Mouse (Mus musculus) forebrain, postnatal 0 days (tissue): ENCODE results near the gene Igf1. TPM values are rescaled to one million over a fixed set of nuclear protein-coding genes. Genes with fewer than 3 reads are reported as not detected.
A peak's percentile ranks its signal among the peaks of the same experiment; 100 is the strongest.

Experiments
- ATAC-seq: fragments of 200-750 bp; cut with Nextera tagmentation; 2 replicates; pipeline ENCODE4 v1.8.0; 2017; ENCODE audit warnings: mild to moderate bottlenecking, moderate library complexity
- DNase-seq: peaks from one replicate; pipeline ENCODE4 v3.0.0-alpha.2; 2015
- H3K27ac ChIP-seq: fragments of 300-500 bp; sonication (generic); 2 replicates; pipeline ENCODE4 v1.5.1; 2014; ENCODE audit warnings: low read depth, mild to moderate bottlenecking, antibody characterized with exemption, low read length, moderate library complexity, mixed read lengths
- H3K27me3 ChIP-seq: fragments of 300-500 bp; sonication (generic); 2 replicates; pipeline ENCODE4 v1.6.1; 2014; ENCODE audit warnings: mild to moderate bottlenecking, low read length, mixed read lengths; ENCODE audit not compliant: insufficient read depth
- H3K36me3 ChIP-seq: fragments of 300-500 bp; sonication (generic); 2 replicates; pipeline ENCODE4 v1.6.1; 2014; ENCODE audit warnings: mild to moderate bottlenecking, moderate library complexity; ENCODE audit not compliant: insufficient read depth
- H3K4me1 ChIP-seq: fragments of 300-500 bp; sonication (generic); 2 replicates; pipeline ENCODE4 v1.6.1; 2014; ENCODE audit warnings: antibody characterized with exemption; ENCODE audit not compliant: insufficient read depth
- H3K4me2 ChIP-seq: fragments of 300-500 bp; sonication (generic); 2 replicates; pipeline ENCODE4 v1.6.1; 2014; ENCODE audit warnings: low read depth, mild to moderate bottlenecking, moderate library complexity
- H3K4me3 ChIP-seq: fragments of 300-500 bp; sonication (generic); 2 replicates; pipeline ENCODE4 v1.5.1; 2014; ENCODE audit warnings: low read depth, low read length, mixed read lengths
- H3K9ac ChIP-seq: fragments of 300-500 bp; sonication (generic); 2 replicates; pipeline ENCODE4 v1.6.1; 2014; ENCODE audit warnings: mild to moderate bottlenecking
- H3K9me3 ChIP-seq: fragments of 300-500 bp; sonication (generic); 2 replicates; pipeline ENCODE4 v1.6.1; 2016; ENCODE audit warnings: low read length
- CTCF ChIP-seq: sonication (generic); IDR thresholded peaks from 2 replicates; pipeline ENCODE4 v1.5.1; 2016; ENCODE audit warnings: antibody characterized with exemption, control low read depth, low read depth
- WGBS: fragments of 180-500 bp; shearing (Covaris S2); extraction: QIAGEN DNeasy Blood & Tissue Kit; methylation state at CpG from one replicate; pipeline ENCODE4 v1.1.7; 2014; 5-methylcytosine and 5-hydroxymethylcytosine counted together
- polyA plus RNA-seq: library from polyadenylated mRNA; unstranded; fragments of >200 nt; fragmentation: Nextera tagmentation; extraction: Ambion mirVana; gene quantifications from 2 replicates; pipeline ENCODE4 v1.2.1, GENCODE M21; 2015
- total RNA-seq: library from RNA; depleted of rRNA; stranded (reverse); fragments of >200 nt; gene quantifications from 2 replicates; pipeline ENCODE4 v1.2.3, GENCODE M21; 2014

Gene Igf1
- total and polyA plus RNA-seq, 2 experiments from 2014 or later: 8.4 to 11.5 TPM

DNA sequence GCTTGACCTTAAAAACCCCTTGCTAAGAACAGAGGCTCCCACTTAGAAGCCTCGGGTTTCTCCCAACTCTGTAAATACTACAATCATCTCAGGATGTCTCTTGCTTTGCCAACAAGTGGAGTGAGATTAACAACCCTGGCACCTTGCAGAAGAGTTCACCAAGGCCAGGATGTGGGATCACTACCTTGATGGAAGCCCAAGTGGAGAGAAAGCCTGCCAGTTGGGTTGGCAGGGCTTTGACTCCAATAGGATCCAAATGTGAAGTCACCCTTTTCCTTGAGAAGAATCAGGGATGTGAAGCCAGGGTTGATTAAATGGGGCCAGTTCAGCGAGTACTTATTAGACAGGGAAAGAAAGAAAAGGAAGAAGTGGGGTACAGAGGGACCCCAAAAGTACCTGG, 9.6 kb upstream of the Igf1 start:
- no peak for TF ChIP-seq CTCF
- H3K27ac ChIP-seq: no peak overlapping the region
- WGBS: 71% methylated on average over 2 of the region's 2 CpGs
- H3K9ac ChIP-seq: no peak overlapping the region
- ATAC-seq (no peak), DNase-seq (no peak)
- no peaks in the 10 kb centered on the region for H3K36me3 ChIP-seq
- no peaks in the 10 kb centered on the region for H3K9me3 ChIP-seq
- no peak overlapping the region for H3K4me3 ChIP-seq
- no peak overlapping the region for H3K4me2 ChIP-seq
- no peaks in the 10 kb centered on the region for H3K27me3 ChIP-seq
- H3K4me1 ChIP-seq: no peaks in the 10 kb centered on the region

DNA sequence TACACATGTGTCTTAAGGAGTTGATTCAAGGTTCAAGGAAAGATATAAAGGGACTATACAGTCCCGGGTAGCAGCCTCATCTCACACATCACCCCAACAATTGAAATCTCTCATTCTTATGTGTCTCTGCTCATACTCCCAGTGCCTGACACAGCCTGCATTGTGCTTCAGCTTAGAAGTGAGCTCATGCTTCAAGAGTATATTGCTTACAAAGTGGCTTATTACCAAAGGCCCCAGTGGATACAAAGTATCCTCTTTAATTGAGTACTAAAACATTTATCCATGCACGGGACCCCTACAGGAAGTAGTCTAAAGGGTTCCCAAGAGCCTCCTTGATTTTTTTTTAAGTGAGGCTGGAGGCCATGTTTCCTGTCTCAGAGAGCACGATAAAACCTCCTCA, 6.6 kb upstream of the Igf1 start:
- Histone ChIP-seq H3K4me3 (no peak overlapping the region), H3K27me3 (no peaks in the 10 kb centered on the region), H3K9me3 (no peaks in the 10 kb centered on the region), H3K4me2 (no peak overlapping the region), H3K9ac (no peak overlapping the region), H3K36me3 (no peaks in the 10 kb centered on the region), H3K27ac (no peak overlapping the region), H3K4me1 (no peaks in the 10 kb centered on the region)
- ATAC-seq: no peak
- no peak for DNase-seq
- TF ChIP-seq CTCF: no peak
- WGBS: 41% methylated on average over 3 of the region's 3 CpGs

DNA sequence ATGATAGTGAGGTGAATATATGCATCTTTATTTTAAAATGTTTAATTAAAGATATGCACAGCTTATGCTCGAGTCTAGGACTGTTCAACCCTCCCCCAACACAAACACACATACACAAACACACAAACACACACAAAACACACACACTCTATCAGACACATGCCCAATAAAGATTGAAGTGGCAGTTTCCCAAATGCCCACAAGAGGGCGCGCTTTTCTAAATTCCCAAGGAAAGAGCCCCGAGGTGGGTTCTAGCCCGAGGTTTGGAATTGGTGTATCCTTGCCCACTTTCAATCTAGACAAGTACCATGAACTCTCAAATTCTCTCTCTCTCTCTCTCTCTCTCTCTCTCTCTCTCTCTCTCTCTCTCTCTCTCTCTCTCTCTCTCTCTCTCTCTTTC, 3.7 kb upstream of the Igf1 start:
- no peaks in the 10 kb centered on the region for H3K36me3 ChIP-seq
- H3K4me3 ChIP-seq: no peak overlapping the region
- H3K27me3 ChIP-seq: no peaks in the 10 kb centered on the region
- whole genome bisulfite sequencing: 1% methylated on average over 5 of the region's 5 CpGs
- H3K9me3 ChIP-seq: no peaks in the 10 kb centered on the region
- peak; percentile 65 for DNase-seq
- no peak; the same call in 1 of the 2 replicates for ATAC-seq
- peak; percentile 66 for TF ChIP-seq CTCF
- H3K4me2 ChIP-seq: no peak overlapping the region
- no peak overlapping the region for H3K27ac ChIP-seq
- 0 out of 2 replicates have a peak, but pooled peaks cover 6% of the 10 kb centered on the region for H3K4me1 ChIP-seq
- H3K9ac ChIP-seq: no peak overlapping the region

DNA sequence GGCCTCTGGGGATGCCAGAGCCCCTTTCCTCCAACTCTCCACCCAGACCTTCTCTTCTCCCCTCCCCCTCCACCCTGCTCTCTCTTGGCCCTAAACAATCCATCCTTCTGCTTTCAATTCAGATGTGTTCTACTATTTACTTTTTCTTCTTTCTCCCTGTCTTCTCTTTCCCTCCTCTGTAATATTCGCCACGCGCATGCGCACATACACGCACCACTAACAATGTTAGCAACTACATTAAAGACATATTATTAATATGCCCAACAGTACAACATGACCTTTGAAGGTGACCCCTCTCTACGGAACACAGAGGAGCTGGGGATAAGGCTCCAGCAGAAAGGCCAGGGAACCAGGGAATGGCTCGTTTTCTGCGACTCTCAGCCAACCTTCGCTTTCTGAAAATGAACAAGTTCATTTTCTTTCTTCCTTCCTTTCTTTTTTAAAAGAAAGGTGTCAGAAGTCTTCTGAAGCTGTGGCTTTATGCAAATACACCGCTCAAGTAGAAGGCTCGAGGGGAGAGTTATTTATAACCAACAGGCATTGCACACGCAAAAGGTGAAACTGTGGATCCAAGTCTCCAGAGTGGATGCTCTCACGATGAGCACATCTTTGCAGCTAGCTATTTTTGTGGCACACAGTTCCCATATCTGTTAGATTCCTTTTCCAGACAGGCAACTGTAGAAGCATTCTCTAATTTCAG, 2.5 kb upstream of the Igf1 start:
- WGBS: 81% methylated on average over 13 of the region's 13 CpGs
- Histone ChIP-seq H3K27me3 (no peaks in the 10 kb centered on the region; the same call in 1 of the 2 replicates), H3K4me3 (no peak overlapping the region), H3K4me1 (0 out of 2 replicates have a peak, but pooled peaks cover 11% of the 10 kb centered on the region), H3K9ac (no peak overlapping the region), H3K27ac (no peak overlapping the region), H3K9me3 (no peaks in the 10 kb centered on the region), H3K36me3 (no peaks in the 10 kb centered on the region), H3K4me2 (no peak overlapping the region)
- no peak for DNase-seq
- ATAC-seq: no peak
- no peak for TF ChIP-seq CTCF

- no peaks in the 10 kb centered on the region for H3K9me3 ChIP-seq
- no peak overlapping the region for H3K27ac ChIP-seq
- DNase-seq (no peak), ATAC-seq (no peak)
- 70% methylated on average over 8 of the region's 8 CpGs for WGBS
- H3K9ac ChIP-seq: no peak overlapping the region
- H3K4me2 ChIP-seq: no peak overlapping the region
- no peaks in the 10 kb centered on the region for H3K36me3 ChIP-seq
- TF ChIP-seq CTCF: no peak
- no peak overlapping the region for H3K4me3 ChIP-seq
- H3K4me1 ChIP-seq: 0 out of 2 replicates have a peak, but pooled peaks cover 16% of the 10 kb centered on the region
- H3K27me3 ChIP-seq: peaks cover 3% of the 10 kb centered on the region; the same call in 1 of the 2 replicates
These were observed 680 bp upstream of the Igf1 start for GRCm38 (mm10) chr10:87857215-87857955.

- Histone ChIP-seq H3K4me3 (peak overlapping the region; percentile 34; the same call in 1 of the 2 replicates), H3K4me1 (0 out of 2 replicates have a peak, but pooled peaks cover 16% of the 10 kb centered on the region), H3K9ac (no peak overlapping the region), H3K36me3 (no peaks in the 10 kb centered on the region), H3K27ac (no peak overlapping the region), H3K27me3 (peaks cover 3% of the 10 kb centered on the region; the same call in 1 of the 2 replicates), H3K9me3 (no peaks in the 10 kb centered on the region), H3K4me2 (peak overlapping the region; percentile 67)
- ATAC-seq (peak; percentile 47), DNase-seq (peak; percentile 35)
- WGBS: 27% methylated on average over 6 of the region's 6 CpGs
- TF ChIP-seq CTCF: peak; percentile 9; the same call in 1 of the 2 replicates
These were observed 874 bp downstream of the Igf1 start for GRCm38 (mm10) chr10:87858939-87859338.

DNA sequence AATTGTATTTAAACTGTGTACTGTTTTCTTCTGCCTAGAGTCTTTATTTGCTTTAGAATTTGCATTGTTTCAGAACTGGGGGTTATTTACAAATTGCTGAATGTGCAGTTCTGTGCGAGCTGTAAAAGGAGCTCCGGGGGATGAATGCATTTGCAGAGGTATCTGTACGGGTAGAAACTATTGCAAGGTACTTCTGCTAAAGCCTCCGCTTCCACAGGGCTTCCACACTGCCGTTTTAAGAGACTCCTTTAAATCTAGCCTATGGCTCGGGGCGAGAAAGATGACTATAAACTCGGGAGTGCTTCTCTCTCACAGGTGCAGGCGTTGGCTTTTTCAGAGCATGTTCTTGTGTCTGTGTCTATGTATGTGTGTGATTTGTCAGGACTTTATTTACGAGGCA, 1.4 kb downstream of the Igf1 start:
- Histone ChIP-seq H3K4me1 (0 out of 2 replicates have a peak, but pooled peaks cover 16% of the 10 kb centered on the region), H3K9me3 (no peaks in the 10 kb centered on the region), H3K27ac (no peak overlapping the region), H3K4me3 (peak overlapping the region; percentile 34), H3K4me2 (peak overlapping the region; percentile 67), H3K9ac (no peak overlapping the region), H3K27me3 (peaks cover 3% of the 10 kb centered on the region; the same call in 1 of the 2 replicates), H3K36me3 (no peaks in the 10 kb centered on the region)
- ATAC-seq: no peak
- TF ChIP-seq CTCF: no peak
- peak; percentile 17 for DNase-seq
- WGBS: 9% methylated on average over 10 of the region's 10 CpGs
